Mouse (Mus musculus): ENCODE measurements around the gene Igsf6. TPM values are rescaled to one million over a fixed set of nuclear protein-coding genes. Genes with fewer than 3 reads are reported as not detected.

Gene Igsf6
- total RNA-seq (2021): 1 to 10 TPM; 1.6 to 2.7 TPM
- long read RNA-seq, experiment 1, transcript Igsf6-201 (6 exons, 2,175 nt): major isoform, 6 of 6 reads
- long read RNA-seq, experiment 1, partial matches to known transcripts: 0 of 6 reads
- long read RNA-seq, experiment 1, other reads (novel, unspliced or antisense): 0 of 6 reads
- long read RNA-seq, experiment 2, partial matches to known transcripts: 0 of 2 reads
- long read RNA-seq, experiment 2, other reads (novel, unspliced or antisense): 1 of 2 reads

- no peak for DNase-seq
Measured at GRCm38 (mm10) chr7:121074281-121074680, at the start of gene Igsf6. Gene Igsf6, minus strand, starts transcription at chr7:121074572.

DNA sequence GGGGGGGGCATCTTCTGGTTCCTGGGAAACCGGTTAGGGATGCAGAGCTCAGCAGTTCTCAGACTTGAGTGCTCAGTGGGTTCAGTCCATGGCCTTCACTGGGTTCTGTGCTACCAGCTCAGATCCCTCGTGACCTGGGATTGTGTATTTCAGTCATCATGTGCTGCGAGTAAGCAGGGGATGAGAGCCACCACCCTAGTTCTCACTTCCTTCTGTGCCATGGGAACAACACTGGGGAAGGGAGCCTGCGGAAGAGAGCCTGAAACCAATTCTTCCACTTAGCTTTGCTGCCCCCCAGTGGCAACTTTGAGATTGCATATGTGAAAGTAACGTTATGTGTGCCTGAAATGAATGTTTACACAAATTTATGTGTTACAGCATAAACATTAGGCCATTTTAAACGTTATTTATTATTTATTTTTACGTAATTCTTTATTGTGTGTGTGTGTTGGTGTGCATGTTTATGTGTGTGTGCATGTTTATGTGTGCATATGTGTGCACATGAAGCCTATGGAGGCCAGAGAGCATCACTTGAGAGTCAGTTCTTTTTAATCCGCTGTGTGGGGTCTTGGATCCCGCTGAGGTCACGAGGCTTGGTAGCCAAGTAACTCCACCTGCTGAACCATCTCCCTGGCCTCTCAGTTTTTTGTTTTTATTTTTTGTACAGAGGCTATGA, 45.9 kb upstream of the Igsf6 start:
- peak; percentile 85 to 87 for DNase-seq

GRCm38 (mm10) chr7:121111762-121112161, 37.4 kb upstream of the Igsf6 start:
- no peak for DNase-seq

DNA sequence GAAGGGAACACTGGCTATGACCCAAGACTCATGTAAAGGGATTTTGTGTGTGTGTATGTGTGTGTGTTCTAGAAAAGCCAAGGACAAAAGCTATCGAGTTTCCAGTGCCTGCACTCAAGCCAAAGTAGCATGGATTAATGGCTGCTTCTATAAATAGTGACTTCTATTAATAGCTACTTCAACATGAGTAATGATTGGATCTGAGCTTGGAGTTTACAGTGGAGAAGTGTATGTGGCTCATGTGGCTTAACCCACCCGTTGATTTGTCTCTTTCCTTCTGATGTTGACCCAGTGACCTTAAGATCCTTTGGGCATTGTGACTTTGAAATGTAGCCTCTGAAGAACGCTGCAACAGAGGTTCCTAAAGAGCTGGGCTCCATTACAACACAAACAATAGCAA, 36.9 kb upstream of the Igsf6 start:
- no peak for DNase-seq

- DNase-seq: no peak
Measured at GRCm38 (mm10) chr7:121107851-121108250, 33.5 kb upstream of the Igsf6 start.

DNA sequence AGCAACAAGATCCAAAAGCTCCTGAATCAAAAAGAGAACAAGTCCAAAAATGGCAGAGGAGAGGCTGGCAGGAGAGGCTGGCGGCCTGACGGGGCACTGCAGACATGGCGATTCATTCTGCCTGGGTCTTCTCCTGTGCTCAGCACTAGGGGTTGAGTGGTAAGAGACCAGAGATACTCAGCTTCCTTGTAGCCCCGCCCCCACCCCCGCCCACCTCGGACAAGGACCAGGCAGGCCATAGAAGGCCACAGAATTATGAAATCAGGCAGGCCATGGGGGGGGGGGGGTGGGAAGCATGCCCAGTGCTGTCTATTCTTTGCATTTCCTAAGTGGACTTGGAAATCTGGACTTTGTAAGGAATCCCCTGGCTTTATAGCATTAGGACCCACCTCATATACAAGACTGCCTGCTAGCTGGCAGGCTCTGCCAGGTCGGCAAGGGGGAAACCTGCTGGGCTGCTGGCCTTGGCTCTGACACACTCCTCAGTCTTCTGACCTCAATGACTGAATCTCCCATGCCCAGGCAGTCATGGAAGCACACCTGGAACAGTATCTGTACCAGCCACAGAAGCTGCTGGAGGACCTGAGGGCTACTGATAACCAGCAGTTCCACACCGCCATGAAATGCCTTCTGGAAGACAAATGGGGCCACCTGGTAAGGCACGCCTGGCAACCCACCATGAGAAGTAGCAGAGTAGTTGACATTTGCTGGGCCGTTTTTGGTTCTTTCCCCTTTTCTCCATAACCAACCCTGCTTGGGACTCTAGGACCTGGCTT, 24.4 kb upstream of the Igsf6 start:
- no peak for DNase-seq

- DNase-seq: no peak
Measured at GRCm38 (mm10) chr7:121093026-121093425, 18.7 kb upstream of the Igsf6 start.

DNA sequence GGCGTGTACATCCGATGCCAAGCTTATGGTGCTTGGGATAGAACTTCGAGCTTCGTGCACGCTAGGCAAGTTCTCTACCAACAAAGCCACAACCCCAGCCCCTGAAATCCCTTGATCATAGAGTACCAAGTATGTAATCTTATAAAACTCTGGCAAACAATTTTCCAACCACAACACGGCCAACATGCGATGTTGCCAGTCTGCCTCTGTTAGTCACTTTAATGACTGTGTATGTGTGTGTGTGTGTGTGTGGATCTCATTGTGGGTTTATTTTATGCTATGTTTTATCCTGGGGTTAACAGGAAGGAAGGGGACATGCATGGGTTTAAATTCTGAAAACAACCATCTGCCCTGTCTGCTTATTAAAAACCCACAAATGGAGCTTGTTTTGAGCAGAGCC, 16.4 kb upstream of the Igsf6 start:
- no peak for DNase-seq

- DNase-seq: no peak
Measured at GRCm38 (mm10) chr7:121088745-121089144, 14.4 kb upstream of the Igsf6 start.

GRCm38 (mm10) chr7:121085500-121085899, 11.1 kb upstream of the Igsf6 start:
- DNase-seq: no peak

GRCm38 (mm10) chr7:121084840-121085453, 10.6 kb upstream of the Igsf6 start:
- DNase-seq: no peak

GRCm38 (mm10) chr7:121082949-121083513, 8.7 kb upstream of the Igsf6 start:
- peak; percentile 20 to 26 for DNase-seq

DNA sequence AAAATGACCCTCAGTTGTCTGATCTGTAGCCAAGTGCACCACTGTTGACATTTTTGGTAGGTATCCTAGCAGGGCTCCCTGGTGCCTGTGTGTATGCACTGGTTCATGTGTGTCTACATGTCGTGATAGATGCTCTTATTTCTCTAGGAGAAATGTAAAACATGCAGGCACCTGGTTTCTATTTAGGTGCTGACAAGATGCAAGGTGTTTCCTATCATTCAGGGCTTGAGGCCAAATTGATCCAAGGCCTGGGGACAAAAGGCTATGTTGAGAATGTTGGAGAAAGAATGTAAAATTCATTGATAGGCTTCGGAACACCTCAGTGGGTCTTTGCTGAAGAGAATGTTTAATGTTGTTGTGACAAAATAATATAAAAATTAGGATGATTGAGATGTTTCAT, 7.4 kb upstream of the Igsf6 start:
- no peak for DNase-seq

DNA sequence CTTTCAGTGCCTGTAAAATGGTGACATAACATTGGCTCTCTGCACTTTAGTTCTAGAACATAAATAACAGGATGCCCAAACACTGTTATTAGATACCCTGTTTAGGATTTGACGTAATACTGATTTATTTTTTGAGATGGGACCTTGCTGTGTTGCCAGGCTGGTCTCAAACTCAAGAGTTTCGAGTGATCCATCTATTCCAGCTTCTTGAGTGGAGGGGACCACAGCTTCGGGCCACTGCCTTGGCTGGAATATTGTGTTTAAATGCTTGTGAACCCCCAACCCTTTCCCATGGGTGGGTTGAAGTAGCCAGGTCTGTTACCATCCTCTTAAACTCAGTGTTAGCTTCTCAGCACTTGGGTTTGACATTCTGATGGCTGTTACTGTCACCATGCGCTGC, 7.0 kb upstream of the Igsf6 start, which contains the start of gene Otoa:
Gene Otoa (plus strand): TSS at position 301 of the 400 bp plus-strand sequence.
- no peak for DNase-seq

DNA sequence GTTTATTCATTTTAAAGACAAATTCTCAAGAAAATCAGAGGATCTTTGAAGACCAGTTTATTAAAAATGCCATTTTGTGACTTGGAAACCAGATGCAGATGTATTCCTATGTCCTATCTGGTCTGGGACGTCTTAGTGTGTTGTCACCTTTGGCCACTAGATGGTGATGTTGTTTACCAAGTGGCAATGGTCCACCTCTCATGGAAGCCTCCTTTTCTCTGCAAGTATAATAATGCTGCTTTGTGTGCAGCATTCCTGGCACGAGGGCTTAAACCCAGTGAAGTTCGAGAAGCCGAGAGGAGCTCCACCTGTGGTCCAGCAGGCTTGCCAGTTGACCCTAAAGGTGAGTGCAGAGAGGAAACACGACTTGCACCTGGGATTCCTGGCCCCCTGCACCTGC, 3.5 kb upstream of the Igsf6 start:
- peak; percentile 59 to 68 for DNase-seq

GRCm38 (mm10) chr7:121077311-121077710, 2.9 kb upstream of the Igsf6 start:
- no peak for DNase-seq

GRCm38 (mm10) chr7:121075416-121075815, 1.0 kb upstream of the Igsf6 start:
- DNase-seq: no peak

DNA sequence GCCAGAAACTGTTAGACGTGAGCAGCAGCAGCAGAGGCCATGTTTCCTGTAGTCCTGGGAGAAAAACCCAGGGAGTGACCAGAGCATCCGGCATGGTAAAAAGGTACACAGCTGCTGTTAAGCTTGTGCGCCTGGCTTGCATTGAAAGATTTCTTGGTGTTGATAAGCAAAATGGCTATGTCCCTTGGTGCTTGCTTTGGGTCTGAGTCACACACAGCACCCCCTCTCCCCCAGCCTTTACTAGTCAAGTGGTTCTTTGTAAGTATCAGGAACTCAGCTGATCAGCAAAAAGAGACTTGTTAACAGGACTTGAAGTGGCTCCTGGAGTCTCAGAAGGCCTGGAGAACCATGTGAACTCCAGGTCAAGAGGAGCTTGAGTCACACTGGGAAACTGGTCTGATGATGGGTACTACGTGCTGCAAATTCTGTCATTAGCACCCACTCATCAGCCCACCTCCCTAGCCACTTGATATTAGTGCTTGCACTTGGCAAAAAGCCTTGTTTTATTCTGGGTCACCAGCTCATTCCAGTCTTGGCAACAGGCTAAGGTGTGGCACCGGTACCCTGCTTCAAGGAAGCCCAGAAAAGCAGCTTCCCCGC, 529 bp upstream of the Igsf6 start:
- no peak for DNase-seq

- no peak for DNase-seq
Measured at GRCm38 (mm10) chr7:121072506-121072905, 1.9 kb downstream of the Igsf6 start.

DNA sequence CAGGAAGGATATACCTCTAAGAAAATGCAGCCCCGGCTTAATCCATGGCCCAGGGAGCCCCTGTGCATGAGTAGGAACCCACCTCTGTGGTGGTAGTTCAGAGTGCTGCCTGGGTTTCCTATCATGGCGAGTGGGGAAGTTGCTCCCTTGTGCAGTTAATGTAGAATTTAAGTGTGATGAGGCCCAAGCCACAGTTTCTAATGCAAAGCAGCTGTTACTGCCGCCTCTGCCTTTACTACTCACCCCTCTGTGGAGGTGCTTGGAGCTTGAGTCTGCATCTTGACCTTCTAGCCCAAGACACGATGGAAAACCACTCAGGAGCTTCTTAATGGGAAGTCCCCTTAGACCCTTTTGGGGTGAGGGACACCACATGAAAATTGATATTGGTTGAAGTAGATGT, 3.1 kb downstream of the Igsf6 start:
- DNase-seq: no peak

GRCm38 (mm10) chr7:121064309-121064708, 10.1 kb downstream of the Igsf6 start:
- peak; percentile 18 to 28 for DNase-seq
